Mouse (Mus musculus) kidney, embryonic 16.5 days (tissue): ENCODE data around the gene Ephx4. TPM values are rescaled to one million over a fixed set of nuclear protein-coding genes. Genes with fewer than 3 reads are reported as not detected.
A peak's percentile ranks its signal among the peaks of the same experiment; 100 is the strongest.
"Not testable (repeated sequence)": the region's sequence is repeated elsewhere in the genome, so short reads cannot be mapped to it uniquely, and the experiment has no call there.

Experiments used
- ATAC-seq: fragments of 200-750 bp; cut with Nextera tagmentation; 2 replicates; pipeline ENCODE4 v1.8.0; 2017; ENCODE audit warnings: moderate TSS enrichment; ENCODE audit not compliant: low FRiP score, low TSS enrichment
- H3K27ac ChIP-seq: fragments of 300-500 bp; sonication (generic); 2 replicates; pipeline ENCODE4 v1.5.1; 2014; ENCODE audit warnings: low read length
- H3K27me3 ChIP-seq: fragments of 300-500 bp; sonication (generic); 2 replicates; pipeline ENCODE4 v1.6.1; 2014; ENCODE audit warnings: low read length, control low read depth, mixed read lengths; ENCODE audit not compliant: insufficient read depth
- H3K36me3 ChIP-seq: fragments of 300-500 bp; sonication (generic); 2 replicates; pipeline ENCODE4 v1.6.1; 2014; ENCODE audit warnings: low read length, control low read depth, mixed read lengths; ENCODE audit not compliant: insufficient read depth
- H3K4me1 ChIP-seq: fragments of 300-500 bp; sonication (generic); 2 replicates; pipeline ENCODE4 v1.6.1; 2014; ENCODE audit warnings: low read length, control low read depth, mixed read lengths; ENCODE audit not compliant: insufficient read depth
- H3K4me2 ChIP-seq: fragments of 300-500 bp; sonication (generic); replicated peaks from 2 replicates; pipeline ENCODE4 v1.6.1; 2014; ENCODE audit warnings: low read depth, low read length
- H3K4me3 ChIP-seq: fragments of 300-500 bp; sonication (generic); 2 replicates; pipeline ENCODE4 v1.5.1; 2014; ENCODE audit warnings: mild to moderate bottlenecking, low read length
- H3K9ac ChIP-seq: fragments of 300-500 bp; sonication (generic); replicated peaks from 2 replicates; pipeline ENCODE4 v1.6.1; 2014; ENCODE audit warnings: low read length
- H3K9me3 ChIP-seq: fragments of 300-500 bp; sonication (generic); 2 replicates; pipeline ENCODE4 v1.6.1; 2016; ENCODE audit warnings: low read length, control low read depth
- WGBS: fragments of 180-500 bp; shearing (Covaris S2); extraction: QIAGEN DNeasy Blood & Tissue Kit; methylation state at CpG from one replicate; pipeline ENCODE4 v1.1.7; 2014; 5-methylcytosine and 5-hydroxymethylcytosine counted together
- polyA plus RNA-seq: library from polyadenylated mRNA; unstranded; fragments of >200 nt; fragmentation: Nextera tagmentation; extraction: Ambion mirVana; gene quantifications from 2 replicates; pipeline ENCODE4 v1.2.1, GENCODE M21; 2015

Ephx4 gene
- 1.1 and 1.2 TPM in 2 replicates for polyA plus RNA-seq

- Histone ChIP-seq H3K4me3 (peak within 1 kb of the TSS; percentile 56), H3K36me3 (no peaks in the 10 kb centered on the region), H3K27me3 (peaks cover 26% of the 10 kb centered on the region), H3K9me3 (no peaks in the 10 kb centered on the region), H3K4me1 (peaks cover 8% of the 10 kb centered on the region; the same call in 1 of the 2 replicates), H3K4me2 (peak within 1 kb of the TSS; percentile 90), H3K9ac (peak within 1 kb of the TSS; percentile 65), H3K27ac (no peak within 1 kb of the TSS)
- 0 out of 2 replicates have a peak, but pooled peaks have one; percentile 5 for ATAC-seq
- WGBS: 16% methylated on average over 5 of the region's 5 CpGs
Measured at GRCm38 (mm10) chr5:107402436-107402835, at the start of gene Ephx4. Gene Ephx4 (plus strand): TSS chr5:107402736.

- H3K4me1 ChIP-seq: no peaks in the 10 kb centered on the region
- no peak overlapping the region for H3K9ac ChIP-seq
- no peak overlapping the region for H3K27ac ChIP-seq
- H3K4me2 ChIP-seq: no peak overlapping the region
- no peaks in the 10 kb centered on the region for H3K36me3 ChIP-seq
- WGBS: 39% methylated on average over 3 of the region's 3 CpGs
- H3K4me3 ChIP-seq: no peak overlapping the region
- no peak for ATAC-seq
- H3K27me3 ChIP-seq: no peaks in the 10 kb centered on the region
- no peaks in the 10 kb centered on the region for H3K9me3 ChIP-seq
Measured at GRCm38 (mm10) chr5:107353981-107354380, 48.6 kb upstream of the Ephx4 start.

GRCm38 (mm10) chr5:107355801-107356200 is 46.7 kb upstream of the Ephx4 start:
- no peak overlapping the region for H3K9ac ChIP-seq
- H3K4me2 ChIP-seq: no peak overlapping the region
- H3K36me3 ChIP-seq: no peaks in the 10 kb centered on the region
- 20% methylated on average over 1 of the region's 1 CpGs for WGBS
- no peak for ATAC-seq
- no peaks in the 10 kb centered on the region for H3K9me3 ChIP-seq
- H3K4me3 ChIP-seq: no peak overlapping the region
- no peak overlapping the region for H3K27ac ChIP-seq
- peaks cover 4% of the 10 kb centered on the region for H3K4me1 ChIP-seq
- H3K27me3 ChIP-seq: no peaks in the 10 kb centered on the region

- no peaks in the 10 kb centered on the region for H3K36me3 ChIP-seq
- ATAC-seq: no peak
- 87% methylated on average over 8 of the region's 8 CpGs for WGBS
- no peak overlapping the region for H3K9ac ChIP-seq
- H3K9me3 ChIP-seq: no peaks in the 10 kb centered on the region
- no peak overlapping the region for H3K27ac ChIP-seq
- no peaks in the 10 kb centered on the region for H3K27me3 ChIP-seq
- no peak overlapping the region for H3K4me3 ChIP-seq
- H3K4me2 ChIP-seq: no peak overlapping the region
- peaks cover 4% of the 10 kb centered on the region for H3K4me1 ChIP-seq
Measured at GRCm38 (mm10) chr5:107357723-107358122, 44.8 kb upstream of the Ephx4 start.

- Histone ChIP-seq H3K4me3 (peak overlapping the region; percentile 64), H3K4me2 (peak overlapping the region; percentile 67), H3K27me3 (no peaks in the 10 kb centered on the region), H3K4me1 (peaks cover 4% of the 10 kb centered on the region), H3K9ac (peak overlapping the region; percentile 71), H3K27ac (peak overlapping the region; percentile 25), H3K36me3 (0 out of 2 replicates have a peak, but pooled peaks cover 3% of the 10 kb centered on the region), H3K9me3 (no peaks in the 10 kb centered on the region)
- WGBS: under 1% methylated on average over 39 of the region's 40 CpGs
- peak; percentile 99 for ATAC-seq
Measured at GRCm38 (mm10) chr5:107359395-107360053, 43.0 kb upstream of the Ephx4 start.

- H3K36me3 ChIP-seq: 0 out of 2 replicates have a peak, but pooled peaks cover 3% of the 10 kb centered on the region
- H3K9ac ChIP-seq: peak overlapping the region; percentile 71
- H3K4me2 ChIP-seq: peak overlapping the region; percentile 67
- no peaks in the 10 kb centered on the region for H3K27me3 ChIP-seq
- H3K9me3 ChIP-seq: no peaks in the 10 kb centered on the region
- peak overlapping the region; percentile 25 for H3K27ac ChIP-seq
- H3K4me1 ChIP-seq: peaks cover 4% of the 10 kb centered on the region
- H3K4me3 ChIP-seq: peak overlapping the region; percentile 64
- ATAC-seq: no peak
- WGBS: 21% methylated on average over 9 of the region's 9 CpGs
Measured at GRCm38 (mm10) chr5:107360054-107360730, 42.3 kb upstream of the Ephx4 start.

GRCm38 (mm10) chr5:107370040-107370439 is 32.5 kb upstream of the Ephx4 start:
- WGBS: 73% methylated on average over 3 of the region's 3 CpGs
- no peak overlapping the region for H3K4me3 ChIP-seq

GRCm38 (mm10) chr5:107371335-107371734 is 31.2 kb upstream of the Ephx4 start:
- Histone ChIP-seq H3K9ac (no peak overlapping the region), H3K4me2 (no peak overlapping the region), H3K27me3 (no peaks in the 10 kb centered on the region), H3K36me3 (no peaks in the 10 kb centered on the region), H3K4me3 (no peak overlapping the region), H3K4me1 (no peaks in the 10 kb centered on the region), H3K9me3 (no peaks in the 10 kb centered on the region), H3K27ac (no peak overlapping the region)
- ATAC-seq: no peak
- WGBS: 86% methylated on average over 5 of the region's 5 CpGs

More at GRCm38 (mm10) chr5:107370040-107370439, 32.5 kb upstream of the Ephx4 start:
- H3K9me3 ChIP-seq: no peaks in the 10 kb centered on the region
- H3K9ac ChIP-seq: no peak overlapping the region
- no peak overlapping the region for H3K4me2 ChIP-seq
- no peak overlapping the region for H3K27ac ChIP-seq
- ATAC-seq: no peak
- no peaks in the 10 kb centered on the region for H3K4me1 ChIP-seq
- no peaks in the 10 kb centered on the region for H3K27me3 ChIP-seq
- no peaks in the 10 kb centered on the region for H3K36me3 ChIP-seq

GRCm38 (mm10) chr5:107373256-107373655 is 29.3 kb upstream of the Ephx4 start:
- Histone ChIP-seq H3K9ac (no peak overlapping the region), H3K27ac (no peak overlapping the region), H3K4me2 (no peak overlapping the region), H3K4me3 (no peak overlapping the region), H3K9me3 (no peaks in the 10 kb centered on the region), H3K27me3 (no peaks in the 10 kb centered on the region), H3K36me3 (no peaks in the 10 kb centered on the region), H3K4me1 (no peaks in the 10 kb centered on the region)
- ATAC-seq: no peak
- 87% methylated on average over 4 of the region's 4 CpGs for whole genome bisulfite sequencing

GRCm38 (mm10) chr5:107386448-107386847 is 16.1 kb upstream of the Ephx4 start:
- H3K27me3 ChIP-seq, H3K27ac ChIP-seq, H3K4me3 ChIP-seq, ATAC-seq, H3K9me3 ChIP-seq, H3K9ac ChIP-seq, H3K36me3 ChIP-seq, H3K4me1 ChIP-seq, H3K4me2 ChIP-seq: not testable (repeated sequence)
